Mouse (Mus musculus): ENCODE data around the gene Iqcg. TPM values are rescaled to one million over a fixed set of nuclear protein-coding genes. Genes with fewer than 3 reads are reported as not detected.

Gene Iqcg
- polyA plus RNA-seq, 1 experiment from 2014 or later: 4.5 TPM

DNA sequence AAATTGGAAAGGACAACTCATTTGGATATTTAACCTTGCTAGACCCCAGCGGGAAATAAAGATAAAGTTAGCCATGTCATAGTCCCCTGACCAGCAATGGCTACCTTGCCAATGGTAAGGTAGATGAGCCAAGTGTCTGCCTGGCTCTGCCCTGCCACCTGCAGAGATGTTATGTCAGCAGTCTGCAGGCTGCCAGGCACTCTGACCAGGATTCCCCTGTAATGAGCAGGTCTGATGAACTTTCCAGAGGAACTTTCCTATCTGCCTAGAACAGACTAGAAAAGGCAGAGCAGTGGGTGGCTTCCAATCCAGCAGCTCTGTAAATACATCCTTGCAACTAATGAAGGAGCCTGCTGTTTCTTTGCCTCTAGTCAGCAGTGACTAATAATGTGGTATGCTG lies 41.1 kb downstream of the Iqcg start:
- H3K4me2 ChIP-seq: no peak overlapping the region
- H3K4me3 ChIP-seq (replicated peaks): no peak overlapping the region
- ATAC-seq (ENCODE audit: low FRiP score): no peak
- no peaks in the 10 kb centered on the region for H3K4me1 ChIP-seq
- WGBS: 89% methylated on average over 1 of the region's 1 CpGs
- H3K36me3 ChIP-seq (replicated peaks): peaks cover 40% of the 10 kb centered on the region
- H3K27ac ChIP-seq: no peak overlapping the region
- H3K27me3 ChIP-seq: no peaks in the 10 kb centered on the region
- no peak overlapping the region for H3K9ac ChIP-seq
- no peaks in the 10 kb centered on the region for H3K9me3 ChIP-seq

GRCm38 (mm10) chr16:33013801-33014200 lies 42.2 kb downstream of the Iqcg start:
- Histone ChIP-seq H3K4me3 (replicated peaks) (no peak overlapping the region), H3K9ac (no peak overlapping the region), H3K36me3 (replicated peaks) (peaks cover 51% of the 10 kb centered on the region), H3K27me3 (no peaks in the 10 kb centered on the region), H3K4me1 (no peaks in the 10 kb centered on the region), H3K4me2 (no peak overlapping the region), H3K27ac (no peak overlapping the region), H3K9me3 (no peaks in the 10 kb centered on the region)
- 90% methylated on average over 5 of the region's 5 CpGs for WGBS
- ATAC-seq (ENCODE audit: low FRiP score): no peak

DNA sequence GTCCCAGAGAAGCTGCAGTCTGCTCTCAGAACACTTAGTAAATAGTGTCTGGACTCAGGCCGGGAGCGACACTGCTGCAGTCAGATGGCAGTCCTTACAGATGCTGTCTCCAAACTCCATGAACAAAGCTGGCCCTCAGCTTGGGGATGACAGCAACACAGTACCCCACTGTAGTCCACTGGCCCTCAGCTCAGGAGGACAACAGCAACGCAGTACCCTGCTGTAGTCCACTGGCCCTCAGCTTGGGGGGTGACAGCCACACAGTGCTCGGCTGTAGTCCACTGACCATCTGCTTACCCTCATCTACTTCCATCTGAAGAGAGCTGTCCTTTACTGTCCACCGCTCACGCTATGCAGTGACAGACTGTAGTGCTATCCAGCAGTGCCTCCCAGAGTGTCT lies 45.9 kb downstream of the Iqcg start:
- Histone ChIP-seq H3K9me3 (no peaks in the 10 kb centered on the region), H3K27me3 (no peaks in the 10 kb centered on the region), H3K27ac (no peak overlapping the region), H3K4me3 (replicated peaks) (no peak overlapping the region), H3K4me2 (no peak overlapping the region), H3K36me3 (replicated peaks) (peaks cover 72% of the 10 kb centered on the region), H3K9ac (no peak overlapping the region), H3K4me1 (no peaks in the 10 kb centered on the region; the same call in 1 of the 2 replicates)
- ATAC-seq (ENCODE audit: low FRiP score): no peak
- 93% methylated on average over 6 of the region's 6 CpGs for WGBS

DNA sequence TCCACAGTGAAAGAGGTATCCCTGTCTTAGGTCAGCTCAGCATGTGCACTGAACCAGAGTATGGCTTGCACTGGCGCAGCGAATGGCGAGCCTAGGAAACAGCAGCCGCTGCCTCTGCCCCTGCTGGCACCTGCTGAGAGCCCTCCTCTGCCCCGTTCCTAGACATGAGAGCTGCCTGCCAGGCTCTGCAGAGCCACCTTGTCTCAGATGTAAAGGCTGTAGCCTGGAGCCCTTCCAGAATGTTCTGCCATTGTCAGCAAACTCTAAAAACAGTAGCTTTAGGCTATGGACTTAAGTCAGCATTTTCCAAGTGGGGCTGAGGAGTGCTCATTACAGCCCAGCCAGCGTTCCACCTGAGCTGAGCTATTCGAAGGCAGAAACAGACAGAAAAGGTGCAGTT lies 48.6 kb downstream of the Iqcg start:
- H3K9me3 ChIP-seq: no peaks in the 10 kb centered on the region
- H3K27me3 ChIP-seq: no peaks in the 10 kb centered on the region
- H3K36me3 ChIP-seq (replicated peaks): peaks cover 61% of the 10 kb centered on the region
- no peak overlapping the region for H3K4me3 ChIP-seq (replicated peaks)
- H3K9ac ChIP-seq: no peak overlapping the region
- no peak overlapping the region for H3K27ac ChIP-seq
- WGBS: 76% methylated on average over 7 of the region's 7 CpGs
- H3K4me2 ChIP-seq: no peak overlapping the region
- ATAC-seq (ENCODE audit: low FRiP score): no peak
- no peaks in the 10 kb centered on the region; the same call in 1 of the 2 replicates for H3K4me1 ChIP-seq

DNA sequence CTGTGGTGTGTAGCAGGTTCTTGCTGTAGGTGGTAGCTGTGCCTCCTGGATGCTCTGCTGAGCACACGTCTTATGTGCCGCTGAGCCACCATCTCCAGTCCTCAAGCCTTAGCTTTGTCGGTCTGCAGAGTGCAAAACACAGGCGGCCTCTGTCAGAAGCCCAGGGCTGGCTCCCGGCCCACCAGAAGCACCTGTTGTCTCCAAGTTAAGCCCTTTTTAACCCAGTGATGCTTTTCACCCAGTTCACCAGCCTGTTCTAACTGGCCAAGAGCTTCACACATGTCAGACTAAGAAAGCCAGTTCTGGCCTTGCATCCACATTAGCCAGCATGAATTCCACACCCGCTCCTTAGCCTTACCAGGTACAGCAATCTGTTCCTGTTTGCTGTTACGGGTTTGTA lies 49.1 kb downstream of the Iqcg start:
- Histone ChIP-seq H3K4me2 (no peak overlapping the region), H3K4me3 (replicated peaks) (no peak overlapping the region), H3K36me3 (replicated peaks) (peaks cover 56% of the 10 kb centered on the region), H3K9ac (no peak overlapping the region), H3K27me3 (no peaks in the 10 kb centered on the region), H3K4me1 (no peaks in the 10 kb centered on the region; the same call in 1 of the 2 replicates), H3K9me3 (no peaks in the 10 kb centered on the region), H3K27ac (no peak overlapping the region)
- ATAC-seq (ENCODE audit: low FRiP score): no peak
- WGBS: 90% methylated on average over 7 of the region's 7 CpGs

DNA sequence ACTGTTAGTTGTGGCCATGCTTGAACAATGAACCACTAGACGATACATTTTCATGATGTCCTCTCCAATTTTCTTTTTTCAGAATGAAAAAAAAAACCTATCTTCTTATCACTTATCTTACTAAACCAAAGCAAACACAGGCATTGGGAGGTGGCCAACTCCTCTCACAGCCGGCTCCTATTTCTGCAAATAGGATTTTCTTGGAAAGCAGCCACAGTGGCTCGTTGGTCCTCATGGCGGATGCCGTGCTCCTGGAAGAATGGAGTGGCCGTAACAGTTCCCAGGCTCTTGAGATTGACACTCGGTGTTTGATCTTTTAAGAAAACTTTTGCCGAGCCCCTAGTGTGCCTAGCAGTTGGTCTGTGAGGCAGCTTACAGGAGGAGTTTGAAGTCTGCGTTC lies 50.8 kb downstream of the Iqcg start:
- H3K9me3 ChIP-seq: no peaks in the 10 kb centered on the region
- no peak overlapping the region for H3K4me2 ChIP-seq
- H3K27me3 ChIP-seq: no peaks in the 10 kb centered on the region
- no peaks in the 10 kb centered on the region; the same call in 1 of the 2 replicates for H3K4me1 ChIP-seq
- 48% methylated on average over 9 of the region's 9 CpGs for WGBS
- no peak overlapping the region for H3K4me3 ChIP-seq (replicated peaks)
- peaks cover 66% of the 10 kb centered on the region for H3K36me3 ChIP-seq (replicated peaks)
- ATAC-seq (ENCODE audit: low FRiP score): no peak
- H3K9ac ChIP-seq: no peak overlapping the region
- peak overlapping the region; percentile 46; the same call in 1 of the 2 replicates for H3K27ac ChIP-seq

GRCm38 (mm10) chr16:32992158-32992557 lies 63.9 kb downstream of the Iqcg start:
- Histone ChIP-seq H3K9me3 (no peaks in the 10 kb centered on the region), H3K4me2 (no peak overlapping the region), H3K9ac (no peak overlapping the region), H3K27ac (no peak overlapping the region), H3K36me3 (replicated peaks) (peaks cover 58% of the 10 kb centered on the region), H3K4me1 (no peaks in the 10 kb centered on the region), H3K27me3 (no peaks in the 10 kb centered on the region), H3K4me3 (replicated peaks) (no peak overlapping the region)
- WGBS: 94% methylated on average over 5 of the region's 5 CpGs
- ATAC-seq (ENCODE audit: low FRiP score): no peak

GRCm38 (mm10) chr16:32984631-32985030 lies 71.4 kb downstream of the Iqcg start:
- Histone ChIP-seq H3K4me3 (replicated peaks) (no peak overlapping the region), H3K4me2 (no peak overlapping the region), H3K27me3 (no peaks in the 10 kb centered on the region), H3K9me3 (no peaks in the 10 kb centered on the region), H3K36me3 (replicated peaks) (peaks cover 50% of the 10 kb centered on the region), H3K4me1 (no peaks in the 10 kb centered on the region), H3K27ac (no peak overlapping the region), H3K9ac (no peak overlapping the region)
- no peak for ATAC-seq (ENCODE audit: low FRiP score)
- 99% methylated on average over 2 of the region's 2 CpGs for WGBS

DNA sequence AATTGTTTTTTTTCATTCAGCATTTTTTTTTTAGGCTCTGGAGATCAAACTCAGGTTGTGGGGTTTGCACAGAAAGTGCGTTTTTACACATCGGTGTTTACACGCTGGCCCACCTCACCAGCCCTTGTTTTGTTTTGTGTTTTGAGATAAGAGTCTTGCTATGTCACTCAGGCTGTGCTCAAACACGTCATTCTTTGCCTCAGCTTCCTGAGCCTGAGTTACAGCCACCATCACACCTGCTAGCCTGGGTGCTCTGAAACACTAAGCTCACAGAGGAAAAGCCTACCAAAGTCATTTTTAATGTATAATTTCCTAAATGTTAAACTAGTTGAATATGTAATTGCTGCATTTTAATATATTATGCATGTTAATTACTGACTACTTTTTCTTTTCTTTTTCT lies 74.6 kb downstream of the Iqcg start:
- Histone ChIP-seq H3K9ac (no peak overlapping the region), H3K36me3 (replicated peaks) (peaks cover 45% of the 10 kb centered on the region), H3K27ac (no peak overlapping the region), H3K27me3 (no peaks in the 10 kb centered on the region), H3K4me3 (replicated peaks) (no peak overlapping the region), H3K4me2 (no peak overlapping the region), H3K4me1 (no peaks in the 10 kb centered on the region), H3K9me3 (no peaks in the 10 kb centered on the region)
- ATAC-seq (ENCODE audit: low FRiP score): no peak
- WGBS: 94% methylated on average over 4 of the region's 4 CpGs

DNA sequence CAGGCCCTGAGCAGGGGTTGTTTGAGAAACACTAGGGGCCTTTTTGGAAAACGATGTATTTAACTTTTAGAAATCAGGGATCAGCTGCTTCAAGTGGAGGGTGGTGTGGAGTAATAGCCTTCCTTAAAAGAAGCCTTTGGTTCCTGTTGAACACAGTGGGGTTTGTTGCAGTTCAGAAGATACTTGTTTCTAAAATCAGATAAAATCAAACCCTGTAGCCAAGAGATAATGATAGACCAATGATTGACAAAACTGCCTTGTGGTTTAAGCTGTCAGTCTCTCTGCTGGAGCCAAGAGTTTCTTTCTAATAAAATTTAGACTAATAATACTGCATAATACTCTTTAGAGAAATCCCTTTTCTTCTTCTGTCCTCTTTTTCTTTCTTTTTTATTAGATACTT lies 75.8 kb downstream of the Iqcg start:
- H3K9me3 ChIP-seq: no peaks in the 10 kb centered on the region
- no peak overlapping the region for H3K4me2 ChIP-seq
- no peak overlapping the region for H3K9ac ChIP-seq
- 80% methylated on average over 1 of the region's 1 CpGs for WGBS
- no peak for ATAC-seq (ENCODE audit: low FRiP score)
- H3K36me3 ChIP-seq (replicated peaks): peaks cover 40% of the 10 kb centered on the region
- no peaks in the 10 kb centered on the region for H3K27me3 ChIP-seq
- no peak overlapping the region for H3K27ac ChIP-seq
- no peak overlapping the region for H3K4me3 ChIP-seq (replicated peaks)
- H3K4me1 ChIP-seq: no peaks in the 10 kb centered on the region

- H3K9me3 ChIP-seq: no peaks in the 10 kb centered on the region
- peaks cover 32% of the 10 kb centered on the region for H3K36me3 ChIP-seq (replicated peaks)
- no peak for ATAC-seq (ENCODE audit: low FRiP score)
- no peak overlapping the region for H3K4me2 ChIP-seq
- H3K27ac ChIP-seq: no peak overlapping the region
- no peak overlapping the region for H3K9ac ChIP-seq
- no peak overlapping the region for H3K4me3 ChIP-seq (replicated peaks)
- WGBS: 88% methylated on average over 2 of the region's 2 CpGs
- no peaks in the 10 kb centered on the region for H3K27me3 ChIP-seq
- no peaks in the 10 kb centered on the region for H3K4me1 ChIP-seq
These were observed 83.0 kb downstream of the Iqcg start for GRCm38 (mm10) chr16:32973047-32973446.

GRCm38 (mm10) chr16:32972535-32972934 lies 83.5 kb downstream of the Iqcg start:
- Histone ChIP-seq H3K27me3 (no peaks in the 10 kb centered on the region), H3K27ac (no peak overlapping the region), H3K4me3 (replicated peaks) (no peak overlapping the region), H3K36me3 (replicated peaks) (peaks cover 31% of the 10 kb centered on the region), H3K4me1 (no peaks in the 10 kb centered on the region), H3K4me2 (no peak overlapping the region), H3K9ac (no peak overlapping the region), H3K9me3 (0 out of 2 replicates have a peak, but pooled peaks cover 3% of the 10 kb centered on the region)
- ATAC-seq (ENCODE audit: low FRiP score): no peak
- WGBS: 83% methylated on average over 5 of the region's 5 CpGs
